Mouse (Mus musculus) heart, postnatal 14 days (tissue): ENCODE measurements around the gene Fkbp8. TPM values are rescaled to one million over a fixed set of nuclear protein-coding genes. Genes with fewer than 3 reads are reported as not detected.

ENCODE experiments used
- DNase-seq, 2 experiments: peaks; one replicate each; pipeline ENCODE4 v3.0.0; 2021 to 2022
- intact Hi-C: fragments of 180-260 bp; cut with DNase I; formaldehyde crosslinking; loops from one replicate; pipeline ENCODE4 v1.15.1; 2025
- long read RNA-seq, 2 experiments: library from polyadenylated mRNA; stranded (forward); transcript quantifications; one replicate each; pipeline ENCODE4 v2.0.0; 2021
- total RNA-seq, 2 experiments: library from RNA; stranded (reverse); gene quantifications; 2 replicates each; pipeline ENCODE4 v1.2.3; 2021

Fkbp8 gene
- 100 to 1,000 TPM; 150 to 163 TPM for total RNA-seq
- long read RNA-seq, experiment 1, transcript Fkbp8-204 (9 exons, 1,799 nt) = minor isoform, 66 of 444 reads
- long read RNA-seq, experiment 1, transcript Fkbp8-201 (9 exons, 1,698 nt) = major isoform, 230 of 444 reads
- long read RNA-seq, experiment 1, transcript Fkbp8-202 (9 exons, 1,720 nt) = minor isoform, 61 of 444 reads
- long read RNA-seq, experiment 1, partial matches to known transcripts = 34 of 444 reads
- long read RNA-seq, experiment 1, other reads (novel, unspliced or antisense) = 53 of 444 reads
- long read RNA-seq, experiment 2, transcript Fkbp8-204 (9 exons, 1,799 nt) = minor isoform, 50 of 315 reads
- long read RNA-seq, experiment 2, transcript Fkbp8-201 (9 exons, 1,698 nt) = major isoform, 159 of 315 reads
- long read RNA-seq, experiment 2, transcript Fkbp8-202 (9 exons, 1,720 nt) = minor isoform, 43 of 315 reads
- long read RNA-seq, experiment 2, partial matches to known transcripts = 29 of 315 reads
- long read RNA-seq, experiment 2, other reads (novel, unspliced or antisense) = 34 of 315 reads

DNA sequence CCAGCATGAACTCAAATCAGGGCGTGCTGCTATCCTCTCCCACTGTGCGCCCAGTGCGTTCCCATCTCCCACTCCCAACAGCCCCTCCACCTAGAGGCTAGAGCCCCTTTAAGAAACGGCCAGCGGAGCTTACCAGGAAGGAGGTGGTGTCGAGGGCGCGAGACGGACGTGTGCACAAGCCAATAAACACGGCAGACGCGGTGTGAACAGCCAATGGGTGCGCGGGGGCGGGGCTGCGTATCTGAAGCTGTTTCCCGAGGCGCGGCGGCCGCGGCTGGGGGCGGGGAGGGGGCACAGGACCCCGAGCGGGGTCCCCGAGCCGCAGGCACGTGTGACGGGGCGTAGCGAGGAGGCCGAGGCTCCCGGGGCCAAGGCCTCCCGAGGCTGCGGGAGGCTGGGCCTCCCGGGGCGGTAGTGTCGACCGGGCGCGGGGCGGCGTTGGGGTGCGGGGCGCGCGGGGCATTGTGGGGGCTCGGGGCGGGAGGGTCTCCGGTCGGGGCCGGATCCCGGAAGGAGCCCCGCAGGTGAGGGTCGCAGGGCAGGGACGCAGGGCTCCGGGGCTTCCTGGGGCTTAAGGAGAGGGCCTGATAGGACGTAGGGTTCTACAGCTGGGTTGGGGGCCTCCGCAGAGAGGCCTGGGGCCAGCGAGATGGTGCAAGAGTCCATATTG lies at the start of gene Fkbp8, which contains the start of gene Kxd1:
Gene Fkbp8 (plus strand): TSS at position 213 of the 670 bp plus-strand sequence.
Gene Kxd1 (minus strand): TSS at position 445 of the 670 bp plus-strand sequence.
- peak; percentile 99 for DNase-seq
- intact Hi-C loops = loop anchor here (5.0 kb wide), 1 partner anchor 60 kb away; no protein-coding TSS in a partner anchor

DNA sequence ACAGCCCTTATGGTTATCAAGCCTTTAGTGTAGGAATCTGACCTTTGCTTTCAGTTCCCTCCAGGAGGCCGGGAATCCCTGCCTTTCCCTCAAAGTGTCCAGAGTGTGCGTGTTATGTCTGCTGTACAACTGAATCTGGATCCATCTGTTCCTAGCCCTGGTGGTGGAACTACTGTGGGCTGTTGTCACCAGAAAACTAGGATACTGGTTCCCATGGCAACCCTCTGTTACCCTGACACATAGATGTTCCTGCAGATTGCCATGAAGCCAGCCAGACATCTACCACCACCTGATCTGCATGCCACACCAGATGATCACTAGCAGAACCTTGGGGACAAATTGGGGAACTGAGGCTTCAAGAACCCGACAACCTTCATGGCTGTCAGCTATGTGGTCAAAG lies 45.6 kb upstream of the Fkbp8 start:
- intact Hi-C loops = no loop called here
- DNase-seq = no peak

GRCm38 (mm10) chr8:70482943-70483342 lies 44.6 kb upstream of the Fkbp8 start:
- intact Hi-C loops = no loop called here
- DNase-seq = no peak

GRCm38 (mm10) chr8:70486191-70486681 lies 41.3 kb upstream of the Fkbp8 start:
- no peak for DNase-seq
- intact Hi-C loops = no loop called here

DNA sequence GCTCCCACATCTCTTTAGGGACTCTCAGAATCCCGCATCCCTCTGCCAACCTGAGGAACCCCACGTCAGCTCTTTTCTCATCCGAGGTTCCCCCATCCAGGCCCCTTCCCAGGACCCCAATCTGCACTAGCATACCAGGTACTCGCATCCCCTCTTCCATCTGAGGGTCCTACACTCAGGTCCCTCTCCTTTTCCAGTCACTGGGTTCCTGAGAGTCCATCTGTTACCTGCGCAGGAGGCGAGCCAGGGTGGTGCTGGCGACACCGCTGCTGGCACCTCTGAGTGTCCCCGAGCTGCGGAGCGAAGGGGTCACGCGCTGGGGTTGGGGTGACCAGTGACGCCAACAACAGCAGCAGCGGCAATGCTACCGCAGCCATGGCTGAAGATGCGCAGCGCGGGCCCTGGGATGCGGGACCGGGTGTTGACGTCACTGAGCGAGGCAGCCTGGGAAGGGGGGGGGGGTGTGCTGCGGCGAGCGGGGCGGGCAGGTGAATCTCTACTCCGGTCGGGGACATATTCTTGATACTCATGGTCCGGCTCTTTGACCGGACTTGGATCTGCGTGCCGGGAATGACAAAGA lies 40.5 kb upstream of the Fkbp8 start, which contains the start of gene Tmem59l:
Gene Tmem59l (minus strand): TSS at position 418 of the 580 bp plus-strand sequence.
- no peak for DNase-seq
- intact Hi-C loops = no loop called here

DNA sequence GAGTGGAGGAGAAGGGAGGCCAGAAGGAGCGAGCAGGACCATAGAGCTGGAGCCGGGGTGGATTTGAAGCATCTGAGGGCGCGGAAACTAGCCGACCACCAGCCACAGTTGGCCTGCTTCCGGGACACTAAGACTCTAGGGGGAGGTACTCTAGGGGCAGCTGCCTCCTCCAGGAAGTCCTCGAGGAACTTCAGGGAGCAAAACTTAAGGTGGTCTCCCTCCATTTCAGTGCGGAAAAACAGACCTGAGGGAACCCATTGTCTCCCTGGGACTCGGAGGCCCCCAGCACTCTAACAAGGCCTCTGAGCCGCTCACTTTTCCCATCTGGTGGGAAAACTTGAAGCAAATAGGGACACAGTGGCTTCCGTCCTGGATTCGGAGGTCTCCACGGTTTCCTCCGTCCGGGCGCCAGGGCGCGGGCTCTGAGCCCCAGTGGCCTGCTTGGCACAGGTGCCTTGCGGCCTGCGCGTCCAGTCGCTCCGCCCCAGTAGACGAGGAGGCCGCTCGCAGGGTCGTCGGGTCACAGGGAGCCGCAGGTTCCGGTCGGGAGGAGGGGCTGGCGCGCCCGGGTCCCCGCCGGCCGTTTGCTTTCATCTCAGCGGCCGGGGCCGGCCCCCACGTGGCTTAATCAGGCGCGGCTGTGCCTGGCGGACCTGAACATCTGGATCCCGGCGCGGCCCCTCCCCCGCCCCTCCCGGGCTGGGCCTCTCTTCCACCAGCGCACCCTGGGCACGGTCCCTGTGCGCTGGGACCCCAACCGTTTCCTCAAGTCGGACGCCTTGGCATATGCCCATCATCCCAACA lies 39.3 kb upstream of the Fkbp8 start:
- DNase-seq = no peak
- intact Hi-C loops = no loop called here

- DNase-seq = no peak
- intact Hi-C loops = no loop called here
These were observed 38.5 kb upstream of the Fkbp8 start for GRCm38 (mm10) chr8:70488931-70489470.

GRCm38 (mm10) chr8:70489576-70489975 lies 37.9 kb upstream of the Fkbp8 start:
- intact Hi-C loops = no loop called here

DNA sequence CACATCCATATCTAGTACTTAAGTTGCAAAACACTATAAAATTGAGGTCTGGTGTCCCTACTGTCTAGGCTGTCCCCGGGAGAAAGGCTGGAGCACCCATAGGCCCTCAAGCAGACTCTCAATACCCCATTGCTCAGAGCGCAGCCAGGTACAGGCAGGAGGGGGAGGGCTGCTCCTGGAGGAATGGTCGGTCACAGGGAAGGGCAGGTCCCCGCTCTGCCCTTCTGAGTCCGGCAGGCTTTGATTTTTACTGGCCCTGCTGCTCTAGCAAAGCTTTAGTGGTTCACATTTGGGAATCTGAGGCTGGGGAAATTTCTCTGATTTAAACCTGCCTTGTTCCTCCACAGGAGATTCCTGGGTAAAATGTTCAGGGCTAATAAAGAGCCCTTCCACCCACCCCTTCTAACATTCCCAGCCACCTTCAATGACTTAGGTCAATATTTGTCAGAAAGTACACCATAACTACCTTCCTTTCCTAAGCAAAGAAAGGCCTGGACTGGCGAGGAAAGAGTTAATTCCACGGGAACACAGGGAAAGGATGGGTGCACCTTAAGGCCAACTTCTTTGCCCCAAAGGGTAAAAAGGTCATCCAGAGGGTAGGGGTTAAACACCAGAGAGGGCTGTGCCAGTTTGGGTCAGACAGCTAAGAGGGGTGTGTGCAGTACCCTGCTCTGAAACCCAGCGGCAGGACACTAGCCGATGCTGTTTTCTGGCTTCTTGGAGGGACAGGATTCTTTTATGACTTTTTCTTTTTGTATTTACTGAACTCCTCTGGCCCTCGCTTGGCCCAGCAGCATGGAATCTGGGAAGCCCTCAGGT lies 37.3 kb upstream of the Fkbp8 start:
- intact Hi-C loops = no loop called here
- DNase-seq = no peak

More at GRCm38 (mm10) chr8:70489576-70489975, 37.9 kb upstream of the Fkbp8 start:
- no peak for DNase-seq

DNA sequence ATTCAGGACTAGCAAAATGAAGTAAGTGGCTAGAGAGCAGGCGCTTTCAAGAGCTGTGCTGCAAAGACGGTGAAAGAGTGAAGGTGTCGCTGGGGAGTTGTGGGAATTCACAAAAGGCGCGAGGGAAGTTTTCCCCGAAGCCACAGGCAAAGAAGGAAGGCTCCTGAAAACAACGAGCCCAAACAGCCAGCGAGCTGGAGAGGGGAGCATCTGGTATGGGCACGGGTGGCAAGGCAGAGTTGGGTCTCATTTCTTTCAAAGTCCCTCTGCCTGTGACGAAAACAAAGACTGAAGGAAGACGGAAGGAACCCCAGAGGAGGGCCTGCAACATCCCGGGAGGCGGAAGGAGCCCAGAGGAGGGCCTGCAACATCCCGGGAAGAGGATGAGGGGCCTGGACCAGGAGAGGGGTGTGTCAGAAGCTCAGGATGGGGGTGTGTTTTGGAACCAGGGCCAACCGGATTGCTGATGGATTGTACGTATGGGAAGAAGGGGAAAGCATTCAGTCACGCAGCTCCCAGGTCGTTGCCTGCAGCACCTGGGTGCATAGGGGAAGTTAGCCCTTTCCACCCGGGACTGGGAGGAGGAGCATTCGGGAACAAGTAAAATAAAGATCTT lies 36.5 kb upstream of the Fkbp8 start:
- intact Hi-C loops = no loop called here
- DNase-seq = no peak

- intact Hi-C loops = no loop called here
- DNase-seq = no peak
These were observed 34.6 kb upstream of the Fkbp8 start, which contains the start of gene Crlf1 for GRCm38 (mm10) chr8:70492664-70493640. Crlf1 (plus strand) TSS chr8:70493158.

DNA sequence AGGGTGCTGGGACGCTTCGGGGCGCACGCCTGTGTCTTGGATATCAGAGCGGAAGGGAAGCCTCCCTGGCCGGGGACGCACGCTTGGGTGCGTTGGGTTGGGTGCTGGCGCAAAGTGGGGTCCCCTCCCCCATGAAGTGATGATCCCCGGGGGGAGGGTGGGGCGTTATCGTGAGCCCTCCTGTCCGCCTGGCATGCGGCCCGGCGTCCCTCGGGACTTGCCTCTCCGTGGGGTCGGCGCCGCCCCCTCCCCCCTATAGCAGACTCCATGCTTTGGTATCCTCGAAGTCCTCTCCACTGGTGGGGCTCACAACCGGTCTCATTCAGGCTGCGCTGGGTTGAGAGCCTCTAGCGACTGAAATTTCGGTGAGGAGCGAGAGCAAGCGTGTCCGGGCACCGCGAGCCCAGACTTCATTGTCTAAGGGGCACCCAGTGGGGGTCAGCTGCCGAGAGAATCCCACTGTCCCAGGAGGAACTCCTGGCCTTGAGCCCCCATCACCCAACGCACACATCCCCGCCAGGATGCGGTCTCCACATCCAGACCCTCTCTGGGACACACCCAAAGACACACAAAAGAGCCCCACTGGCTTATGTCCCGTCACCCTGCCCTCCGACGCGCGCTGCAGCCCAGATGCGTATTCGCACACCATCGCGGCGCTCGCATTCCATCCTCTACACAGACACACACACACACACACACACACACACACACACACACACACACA lies 33.7 kb upstream of the Fkbp8 start:
- intact Hi-C loops = no loop called here
- DNase-seq = no peak

- intact Hi-C loops = no loop called here
- DNase-seq = no peak
These were observed 33.0 kb upstream of the Fkbp8 start for GRCm38 (mm10) chr8:70494416-70494945.

- DNase-seq = no peak
These were observed 32.3 kb upstream of the Fkbp8 start for GRCm38 (mm10) chr8:70495001-70495770.

GRCm38 (mm10) chr8:70495771-70496062 lies 31.8 kb upstream of the Fkbp8 start:
- no peak for DNase-seq
- intact Hi-C loops = no loop called here

More at GRCm38 (mm10) chr8:70495001-70495770, 32.3 kb upstream of the Fkbp8 start:
- intact Hi-C loops = no loop called here
